In the genomic region with DNA sequence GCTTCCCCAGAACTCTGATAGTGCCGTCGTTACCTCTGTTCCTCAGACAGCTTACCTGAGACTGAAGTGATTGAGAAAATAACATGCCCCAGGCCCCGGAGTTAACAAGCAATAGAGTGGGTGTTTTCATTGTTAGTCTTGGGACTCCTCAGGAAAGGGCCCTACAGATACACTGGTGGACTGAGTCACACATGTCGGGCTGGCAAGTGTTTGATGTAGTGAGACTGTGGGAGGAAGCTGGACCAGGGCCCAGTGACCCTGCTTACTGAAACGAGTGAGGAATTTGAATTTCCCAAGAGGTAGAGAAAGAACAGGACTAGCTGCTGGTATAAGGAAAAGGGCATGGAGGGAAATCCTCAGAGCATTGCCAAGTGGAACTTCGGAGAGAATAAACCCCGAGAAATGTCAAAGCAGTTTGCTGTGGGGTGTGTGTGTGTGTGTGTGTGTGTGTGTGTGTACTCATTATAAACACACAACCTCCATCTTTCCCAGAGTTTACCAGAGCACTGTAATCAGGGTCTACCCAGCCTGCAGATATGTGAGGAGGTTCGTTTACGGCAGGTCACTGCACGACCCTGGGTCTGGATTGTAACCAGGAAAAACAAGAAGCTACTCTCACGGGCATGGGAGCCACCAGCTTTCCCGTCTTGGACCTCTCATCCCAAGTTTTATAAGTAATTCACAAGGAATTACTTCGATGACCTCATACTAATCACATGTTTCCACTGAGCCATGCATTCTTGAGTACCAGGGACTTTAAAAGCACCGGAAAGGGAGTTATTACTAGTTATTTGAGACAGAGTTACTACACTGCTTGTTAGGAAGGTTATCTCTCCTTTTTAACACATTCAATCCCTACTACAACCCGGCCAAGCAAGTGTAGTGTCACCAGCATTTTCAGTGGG, we compare ENCODE assay signal across 8 mouse cellular contexts. TPM values are rescaled to one million over a fixed set of nuclear protein-coding genes. Genes with fewer than 3 reads are reported as not detected.
DNase-seq lines count a peak whose midpoint lies in the region; ATAC-seq and TF ChIP-seq lines count a peak whose summit lies in the region.

No protein-coding gene starts in this region.

- ATAC-seq in forebrain, embryonic 13.5 days = peak; percentile 69; the same call in 1 of the 2 replicates
- peak; percentile 52; the same call in 1 of the 2 replicates for ATAC-seq in kidney, postnatal 0 days (replicated peaks; ENCODE audit: low FRiP score, low read depth)
- ATAC-seq in erythroid progenitor cell, adult 5-6 weeks (replicated peaks; ENCODE audit: low FRiP score, poor library complexity, severe bottlenecking) = no peak
- no peak for ATAC-seq in inflammation-experienced regulatory T-cells, adult 6 months

- H3K27ac ChIP-seq in forebrain, embryonic 13.5 days = no peak overlapping the region
- no peak overlapping the region for H3K27ac ChIP-seq in forebrain, embryonic 10.5 days
- H3K27ac ChIP-seq in kidney, postnatal 0 days = no peak overlapping the region

- no peak overlapping the region for H3K4me2 ChIP-seq in forebrain, embryonic 13.5 days
- H3K4me2 ChIP-seq in kidney, postnatal 0 days (ENCODE audit: low read length) = no peak overlapping the region

- WGBS in forebrain, embryonic 13.5 days = 68% methylated on average over 15 of the region's 15 CpGs
- 78% methylated on average over 15 of the region's 15 CpGs for WGBS in forebrain, embryonic 10.5 days
- 35% methylated on average over 15 of the region's 15 CpGs for WGBS in kidney, postnatal 0 days

- peaks cover 7% of the 10 kb centered on the region; the same call in 1 of the 2 replicates for H3K4me1 ChIP-seq in forebrain, embryonic 13.5 days
- no peaks in the 10 kb centered on the region; the same call in 1 of the 2 replicates for H3K4me1 ChIP-seq in forebrain, embryonic 10.5 days
- H3K4me1 ChIP-seq in kidney, postnatal 0 days (replicated peaks; ENCODE audit: insufficient read depth, low read length) = no peaks in the 10 kb centered on the region

- no peak for DNase-seq in forebrain, embryonic 10.5 days (ENCODE audit: extremely low spot score, low spot score)
- DNase-seq in 3134 (ENCODE audit: extremely low read depth, insufficient read length, low spot score) = peak; percentile 55
- peak; percentile 29 for DNase-seq in heart, adult 8-10 months (ENCODE audit: low spot score)
- DNase-seq in kidney, postnatal 0 days (ENCODE audit: low spot score) = peak; percentile 51
- no peak for DNase-seq in embryo, embryonic 11 days

- H3K4me3 ChIP-seq in forebrain, embryonic 13.5 days = no peak overlapping the region
- no peak overlapping the region for H3K4me3 ChIP-seq in forebrain, embryonic 10.5 days
- no peak overlapping the region for H3K4me3 ChIP-seq in kidney, postnatal 0 days (replicated peaks; ENCODE audit: low read depth, low read length)

- no peaks in the 10 kb centered on the region for H3K27me3 ChIP-seq in forebrain, embryonic 13.5 days
- H3K27me3 ChIP-seq in forebrain, embryonic 10.5 days (ENCODE audit: poor library complexity, severe bottlenecking) = no peaks in the 10 kb centered on the region
- H3K27me3 ChIP-seq in kidney, postnatal 0 days (ENCODE audit: insufficient read depth, low read length) = no peaks in the 10 kb centered on the region

- no peaks in the 10 kb centered on the region for H3K36me3 ChIP-seq in forebrain, embryonic 13.5 days (ENCODE audit: poor library complexity, severe bottlenecking)
- no peaks in the 10 kb centered on the region for H3K36me3 ChIP-seq in forebrain, embryonic 10.5 days (replicated peaks)
- H3K36me3 ChIP-seq in kidney, postnatal 0 days (ENCODE audit: insufficient read depth, low read length) = no peaks in the 10 kb centered on the region

- H3K9ac ChIP-seq in forebrain, embryonic 13.5 days = no peak overlapping the region
- no peak overlapping the region for H3K9ac ChIP-seq in kidney, postnatal 0 days (ENCODE audit: low read depth, low read length)

- no peak for TF ChIP-seq CTCF in kidney, postnatal 0 days (IDR thresholded peaks at IDR 0.05; ENCODE audit: low read depth)

- H3K9me3 ChIP-seq in forebrain, embryonic 13.5 days (replicated peaks) = no peaks in the 10 kb centered on the region
- no peaks in the 10 kb centered on the region for H3K9me3 ChIP-seq in forebrain, embryonic 10.5 days
- no peaks in the 10 kb centered on the region for H3K9me3 ChIP-seq in kidney, postnatal 0 days (replicated peaks; ENCODE audit: low read length)

RNA-seq across cellular contexts. Expression of gene Prr5l, which starts 20.4 kb away (rescaled TPM):
- polyA plus RNA-seq in forebrain, embryonic 13.5 days (2015; fragmentation: Nextera tagmentation; extraction: Ambion mirVana) = 8.7 and 11.6 TPM in 2 replicates
- 24.4 and 25.4 TPM in 2 replicates for polyA plus RNA-seq in forebrain, embryonic 10.5 days (2016; fragmentation: Nextera tagmentation; extraction: Ambion mirVana)
- total RNA-seq in heart, adult 8-10 months (2022) = 1 to 10 TPM; 1.0 to 2.7 (median 2.2) TPM
- 38.1 and 48.5 TPM in 2 replicates for polyA plus RNA-seq in kidney, postnatal 0 days (2015; fragmentation: Nextera tagmentation; extraction: Ambion mirVana)
- 1.4 TPM in 1 of 2 replicates, not detected in the other for total RNA-seq in erythroid progenitor cell, adult 5-6 weeks (2015; ENCODE audit: low replicate concordance)
- total RNA-seq in erythroid progenitor cell, adult 5-6 weeks (2017; ENCODE audit: low replicate concordance) = not detected in 2 replicates
- polyA plus RNA-seq in inflammation-experienced regulatory T-cells, adult 6 months (2017; shearing (Covaris generic)) = 1 to 10 TPM; 1.0 to 2.4 (median 2.4) TPM

RNA-seq across cellular contexts. Expression of gene Commd9, which starts 23.6 kb away (rescaled TPM):
- 86.8 and 91.1 TPM in 2 replicates for polyA plus RNA-seq in forebrain, embryonic 13.5 days (2015; fragmentation: Nextera tagmentation; extraction: Ambion mirVana)
- 59.2 and 62.2 TPM in 2 replicates for polyA plus RNA-seq in forebrain, embryonic 10.5 days (2016; fragmentation: Nextera tagmentation; extraction: Ambion mirVana)
- 10 to 100 TPM; 27.7 to 32.8 (median 30.0) TPM for total RNA-seq in heart, adult 8-10 months (2022)
- polyA plus RNA-seq in kidney, postnatal 0 days (2015; fragmentation: Nextera tagmentation; extraction: Ambion mirVana) = 73.1 and 74.3 TPM in 2 replicates
- total RNA-seq in erythroid progenitor cell, adult 5-6 weeks (2015; ENCODE audit: low replicate concordance) = 2.2 and 8.8 TPM in 2 replicates
- 13.9 TPM in 1 of 2 replicates, not detected in the other for total RNA-seq in erythroid progenitor cell, adult 5-6 weeks (2017; ENCODE audit: low replicate concordance)
- polyA plus RNA-seq in inflammation-experienced regulatory T-cells, adult 6 months (2017; shearing (Covaris generic)) = 10 to 100 TPM; 14.2 to 32.2 (median 21.2) TPM

Comparison
In these comparisons a context has a peak if more than half of its experiments do, and no peak if none do; other contexts are left out.
1. ATAC-seq: peak in forebrain, embryonic 13.5 days (single experiment) and kidney, postnatal 0 days (single experiment); none in erythroid progenitor cell, adult 5-6 weeks (single experiment) and inflammation-experienced regulatory T-cells, adult 6 months (single experiment).
2. DNase-seq: peak in 3134 (single experiment), heart, adult 8-10 months (single experiment) and kidney, postnatal 0 days (single experiment); none in forebrain, embryonic 10.5 days (single experiment) and embryo, embryonic 11 days (single experiment).